Mouse (Mus musculus) megakaryocyte, embryonic 14.5 days (primary cell): ENCODE data around the gene Tes.

Source experiments
- FLI1 ChIP-seq: IDR thresholded peaks from 2 replicates; pipeline ENCODE4 v1.6.1; 2012; ENCODE audit warnings: low read length, inconsistent platforms, mixed read lengths
- GATA1 ChIP-seq: IDR thresholded peaks from 3 replicates; pipeline ENCODE4 v1.6.1; 2012; ENCODE audit warnings: mixed read lengths, low read length, inconsistent platforms, borderline replicate concordance

DNA sequence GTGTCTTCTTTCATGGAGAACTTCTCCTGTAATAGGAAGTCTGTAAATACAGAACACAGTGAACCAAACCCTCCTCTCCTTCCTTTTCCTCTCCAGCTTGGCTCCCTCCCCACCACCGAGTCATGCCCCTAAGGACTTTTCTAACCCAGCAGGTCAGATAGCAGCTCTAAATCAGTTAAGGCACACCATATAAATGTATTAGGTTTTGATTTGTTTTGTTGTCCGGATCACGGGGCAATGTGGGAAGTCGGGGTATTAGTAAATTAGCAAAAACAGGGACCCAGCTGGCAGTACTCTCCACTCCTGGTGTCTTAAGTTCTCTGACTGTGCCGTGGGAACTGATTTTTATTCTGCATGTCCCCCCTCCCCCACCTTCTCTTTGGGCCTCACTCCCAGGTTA lies 14.4 kb downstream of the Tes start:
- TF ChIP-seq GATA1, result no peak
- TF ChIP-seq FLI1, result no peak
